Mouse (Mus musculus) myocyte (in vitro differentiated cells): ENCODE measurements at regions not wholly inside any gene's neighbourhood (a gene's known extent, or its start where the extent isn't known, plus 50 kb on each side); places are given as distances from the start of the nearest gene placed in this dataset.

Experiments
- H3K27me3 ChIP-seq: one replicate; pipeline ENCODE4 v1.6.1; 2011; ENCODE audit not compliant: control insufficient read depth, insufficient read depth, insufficient read length
- H3K36me3 ChIP-seq: one replicate; pipeline ENCODE4 v1.6.1; 2011; ENCODE audit not compliant: control insufficient read depth, insufficient read depth
- H3K4me2 ChIP-seq: one replicate; pipeline ENCODE4 v1.6.1; 2011; ENCODE audit warnings: low read depth, control low read depth
- H3K4me3 ChIP-seq: one replicate; pipeline ENCODE4 v1.5.1; 2011; ENCODE audit warnings: mild to moderate bottlenecking, control low read depth, moderate library complexity
- H3K79me2 ChIP-seq: one replicate; pipeline ENCODE4 v1.6.1; 2011; ENCODE audit not compliant: control insufficient read depth, insufficient read depth
- H3ac ChIP-seq: one replicate; pipeline ENCODE4 v1.6.1; 2011; ENCODE audit not compliant: control insufficient read depth, insufficient read length
- CEBPB ChIP-seq: IDR thresholded peaks from 2 replicates; pipeline ENCODE4 v1.6.1; 2011; ENCODE audit warnings: mild to moderate bottlenecking, moderate library complexity; ENCODE audit not compliant: poor library complexity, insufficient read depth, severe bottlenecking
- E2F4 ChIP-seq: IDR thresholded peaks from one replicate; pipeline ENCODE4 v1.6.1; 2011; ENCODE audit warnings: mild to moderate bottlenecking, control low read depth, moderate library complexity; ENCODE audit not compliant: insufficient read depth
- MAX ChIP-seq: IDR thresholded peaks from one replicate; pipeline ENCODE4 v1.6.1; 2011; ENCODE audit warnings: low read depth, mild to moderate bottlenecking, control low read depth
- MYOD1 ChIP-seq, 3 experiments: IDR thresholded peaks; one replicate each; pipeline ENCODE4 v1.6.1; 2011; ENCODE audit warnings: control low read depth in 2 of 3, low read depth in 2 of 3, mild to moderate bottlenecking in 2 of 3, moderate library complexity in 1 of 3; ENCODE audit not compliant: insufficient read length in 2 of 3, control insufficient read depth in 1 of 3
- MYOG ChIP-seq, 3 experiments: IDR thresholded peaks; one replicate each; pipeline ENCODE4 v1.6.1; 2011; ENCODE audit warnings: control low read depth in 2 of 3, low read depth in 2 of 3, mild to moderate bottlenecking in 2 of 3; ENCODE audit not compliant: insufficient read length in 2 of 3, control insufficient read depth in 1 of 3, insufficient read depth in 1 of 3
- POLR2A ChIP-seq: IDR thresholded peaks from one replicate; pipeline ENCODE4 v1.6.1; 2011; ENCODE audit warnings: low read depth, mild to moderate bottlenecking, control low read depth, moderate library complexity; ENCODE audit not compliant: insufficient read length
- POLR2AphosphoS2 ChIP-seq: IDR thresholded peaks from one replicate; pipeline ENCODE4 v1.6.1; 2011; ENCODE audit warnings: low read depth, control low read depth; ENCODE audit not compliant: insufficient read length
- REST ChIP-seq: IDR thresholded peaks from one replicate; pipeline ENCODE4 v1.6.1; 2011; ENCODE audit warnings: mild to moderate bottlenecking, control low read depth, moderate library complexity; ENCODE audit not compliant: insufficient read depth, insufficient read length
- SRF ChIP-seq: IDR thresholded peaks from one replicate; pipeline ENCODE4 v1.6.1; 2011; ENCODE audit warnings: low read depth; ENCODE audit not compliant: control insufficient read depth, insufficient read length
- TCF12 ChIP-seq: IDR thresholded peaks from one replicate; pipeline ENCODE4 v1.6.1; 2011; ENCODE audit warnings: mild to moderate bottlenecking, control low read depth; ENCODE audit not compliant: poor library complexity, insufficient read depth, severe bottlenecking
- TCF3 ChIP-seq: IDR thresholded peaks from one replicate; pipeline ENCODE4 v1.6.1; 2011; ENCODE audit warnings: low read depth, control low read depth; ENCODE audit not compliant: insufficient read length
- USF1 ChIP-seq: IDR thresholded peaks from one replicate; pipeline ENCODE4 v1.6.1; 2011; ENCODE audit warnings: low read depth, mild to moderate bottlenecking, control low read depth, moderate library complexity

DNA sequence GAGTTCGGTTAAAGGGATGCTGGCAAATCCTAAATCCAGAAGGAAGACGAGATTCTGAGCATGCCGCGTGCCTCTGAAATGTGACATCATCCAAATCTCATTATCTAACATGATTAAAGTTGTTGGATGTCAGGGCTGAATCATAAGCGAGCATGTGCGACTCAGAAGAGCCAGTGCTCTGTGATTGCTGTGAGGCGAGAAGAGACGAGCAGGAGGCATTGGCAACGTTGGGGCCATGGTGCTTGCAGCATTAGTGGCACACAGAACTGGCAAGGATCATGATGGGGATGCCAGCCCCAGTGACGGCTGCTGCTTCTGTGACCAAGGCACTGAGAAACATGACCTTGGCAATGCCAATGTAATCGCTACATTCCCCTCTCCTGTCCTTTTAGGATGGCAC, 895.4 kb downstream of the Robo1 start:
- TF ChIP-seq POLR2AphosphoS2 (no peak), SRF (no peak), MYOD1 (IDR thresholded peaks at IDR 0.05; ENCODE audit: control insufficient read depth in 1 of 3, insufficient read length in 2 of 3, low read depth in 2 of 3) (no peak), TCF3 (no peak), E2F4 (no peak), TCF12 (no peak), MYOG (IDR thresholded peaks at IDR 0.05; ENCODE audit: control insufficient read depth in 1 of 3, insufficient read depth in 1 of 3, insufficient read length in 2 of 3, low read depth in 2 of 3) (no peak), CEBPB (no peak), MAX (no peak), REST (no peak), USF1 (no peak), POLR2A (no peak)
- H3K27me3 ChIP-seq = no peaks in the 10 kb centered on the region
- no peak overlapping the region for H3ac ChIP-seq
- no peaks in the 10 kb centered on the region for H3K36me3 ChIP-seq
- no peak overlapping the region for H3K4me2 ChIP-seq
- no peaks in the 10 kb centered on the region for H3K79me2 ChIP-seq
- no peak overlapping the region for H3K4me3 ChIP-seq

DNA sequence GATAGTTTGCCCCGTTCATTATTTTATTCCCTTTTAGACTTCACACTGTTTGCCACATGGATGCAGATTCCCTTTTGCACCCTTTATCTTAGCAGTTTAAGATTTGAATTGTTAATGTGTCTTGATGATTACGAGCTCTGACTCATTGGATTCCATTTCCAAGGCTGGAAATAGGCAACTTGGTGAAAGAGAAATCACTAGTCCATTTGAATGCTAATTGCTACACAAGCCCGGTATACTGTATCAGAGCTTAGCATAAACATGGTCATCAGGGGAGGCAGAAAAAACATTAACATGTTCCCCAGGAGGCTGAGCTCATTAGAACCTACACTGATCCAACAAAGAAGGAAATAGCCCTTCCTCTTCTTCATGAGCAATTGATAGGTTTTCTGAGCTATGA, 892.9 kb downstream of the Robo1 start:
- Histone ChIP-seq H3K4me3 (no peak overlapping the region), H3K4me2 (no peak overlapping the region), H3K79me2 (no peaks in the 10 kb centered on the region), H3K36me3 (no peaks in the 10 kb centered on the region), H3ac (no peak overlapping the region), H3K27me3 (no peaks in the 10 kb centered on the region)
- TF ChIP-seq E2F4 (no peak), TCF3 (no peak), TCF12 (no peak), POLR2AphosphoS2 (no peak), SRF (no peak), MYOD1 (IDR thresholded peaks at IDR 0.05; ENCODE audit: control insufficient read depth in 1 of 3, insufficient read length in 2 of 3, low read depth in 2 of 3) (no peak), MAX (no peak), MYOG (IDR thresholded peaks at IDR 0.05; ENCODE audit: control insufficient read depth in 1 of 3, insufficient read depth in 1 of 3, insufficient read length in 2 of 3, low read depth in 2 of 3) (no peak), USF1 (no peak), REST (no peak)

DNA sequence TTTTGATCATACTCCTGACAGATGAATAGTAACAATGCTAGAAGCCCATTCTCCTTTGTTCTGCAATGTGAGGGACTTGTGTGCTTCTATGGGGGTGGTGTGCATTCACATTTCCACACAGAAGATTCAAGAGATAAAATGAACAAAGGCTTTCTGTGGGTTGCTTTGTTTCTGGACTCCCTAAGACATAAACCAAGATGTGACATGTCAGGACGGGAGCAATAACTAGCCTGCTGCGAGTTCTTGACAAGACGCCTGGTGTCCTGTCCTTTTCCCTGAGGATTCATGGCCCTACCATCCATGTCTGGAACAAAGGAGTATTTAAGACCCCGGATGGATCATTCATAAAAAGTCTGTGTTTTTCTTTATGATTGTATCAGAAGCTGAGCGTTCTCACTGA, 874.7 kb downstream of the Robo1 start:
- H3K4me2 ChIP-seq = no peak overlapping the region
- H3K4me3 ChIP-seq = no peak overlapping the region
- no peaks in the 10 kb centered on the region for H3K79me2 ChIP-seq
- no peaks in the 10 kb centered on the region for H3K27me3 ChIP-seq
- H3K36me3 ChIP-seq = no peaks in the 10 kb centered on the region
- TF ChIP-seq MAX = no peak
- no peak for TF ChIP-seq POLR2AphosphoS2
- no peak for TF ChIP-seq E2F4
- no peak for TF ChIP-seq CEBPB
- TF ChIP-seq USF1 = no peak
- no peak for TF ChIP-seq MYOG (IDR thresholded peaks at IDR 0.05; ENCODE audit: control insufficient read depth in 1 of 3, insufficient read depth in 1 of 3, insufficient read length in 2 of 3, low read depth in 2 of 3)
- TF ChIP-seq MYOD1 (IDR thresholded peaks at IDR 0.05; ENCODE audit: control insufficient read depth in 1 of 3, insufficient read length in 2 of 3, low read depth in 2 of 3) = no peak
- no peak for TF ChIP-seq TCF3
- TF ChIP-seq POLR2A = no peak
- TF ChIP-seq TCF12 = no peak
- TF ChIP-seq SRF = no peak
- TF ChIP-seq REST = no peak
- no peak overlapping the region for H3ac ChIP-seq

DNA sequence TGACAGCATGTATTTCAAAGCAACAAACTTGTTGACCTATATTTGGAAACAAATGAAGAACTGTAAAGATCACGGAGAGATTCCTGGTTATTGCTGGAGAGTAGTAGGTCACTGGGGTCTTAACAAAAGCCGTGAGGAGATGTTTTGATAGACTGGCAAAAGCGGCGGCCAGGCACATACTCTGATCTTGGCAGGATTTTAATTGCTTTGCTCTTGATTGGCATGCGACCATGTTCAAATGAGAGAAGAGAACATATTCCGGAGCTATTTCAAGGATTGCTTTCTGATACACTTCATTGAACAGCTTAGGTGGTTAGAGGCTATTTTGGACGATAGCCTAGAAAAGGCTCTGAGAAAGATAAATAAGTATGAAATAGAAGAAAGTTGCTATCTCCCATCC, 874.2 kb downstream of the Robo1 start:
- H3K79me2 ChIP-seq = no peaks in the 10 kb centered on the region
- no peak overlapping the region for H3ac ChIP-seq
- no peaks in the 10 kb centered on the region for H3K36me3 ChIP-seq
- H3K4me2 ChIP-seq = no peak overlapping the region
- no peak overlapping the region for H3K4me3 ChIP-seq
- TF ChIP-seq MYOG (IDR thresholded peaks at IDR 0.05; ENCODE audit: control insufficient read depth in 1 of 3, insufficient read depth in 1 of 3, insufficient read length in 2 of 3, low read depth in 2 of 3) (no peak), SRF (no peak), E2F4 (no peak), CEBPB (no peak), MYOD1 (IDR thresholded peaks at IDR 0.05; ENCODE audit: control insufficient read depth in 1 of 3, insufficient read length in 2 of 3, low read depth in 2 of 3) (no peak), USF1 (no peak), REST (no peak), TCF12 (no peak), POLR2A (no peak), MAX (no peak), POLR2AphosphoS2 (no peak), TCF3 (no peak)
- no peaks in the 10 kb centered on the region for H3K27me3 ChIP-seq
